Comparison of ENCODE assay signal across 15 mouse cellular contexts in the genomic region with DNA sequence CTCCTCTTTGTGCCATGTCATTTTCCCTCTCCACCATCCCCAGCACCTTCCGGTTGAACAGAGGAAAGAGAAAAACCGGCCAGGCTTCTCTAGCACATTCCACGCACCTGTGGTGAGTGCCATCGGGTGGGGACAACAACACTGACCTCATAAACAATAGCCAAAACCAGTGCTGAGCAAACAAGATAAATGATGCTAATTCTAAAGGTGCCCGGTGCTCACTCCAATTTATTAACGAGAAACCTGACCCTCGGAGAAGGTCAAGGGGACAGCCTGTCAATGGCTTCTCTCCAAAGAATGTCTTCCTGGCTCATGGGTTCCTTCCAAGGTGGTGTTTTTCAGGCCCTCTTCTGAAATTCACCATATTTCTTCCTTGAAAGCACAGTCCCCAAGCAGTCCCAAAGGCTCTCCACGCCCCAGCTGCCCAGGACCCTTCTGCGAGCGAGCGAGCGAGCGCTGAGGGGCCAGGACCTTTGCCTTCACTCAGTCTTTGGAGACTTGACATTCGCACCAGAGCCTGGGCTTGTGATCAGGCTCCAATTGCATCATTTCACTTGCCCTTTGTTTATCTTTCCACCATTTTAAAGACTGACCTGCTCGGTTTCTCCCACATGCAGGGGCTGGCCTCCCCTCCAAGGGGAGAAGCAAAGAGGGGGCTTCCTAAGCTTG. TPM values are rescaled to one million over a fixed set of nuclear protein-coding genes. Genes with fewer than 3 reads are reported as not detected.
DNase-seq lines count a peak whose midpoint lies in the region; ATAC-seq and TF ChIP-seq lines count a peak whose summit lies in the region.
"Had no signal": no experiment of that assay in that cellular context is flagged by ENCODE, and none has a peak within 500 bp of the region (broad histone marks: within the 10 kb centered on the region; RNA-seq: fewer than 3 reads in every experiment).

No protein-coding gene starts in this region.

- H3K27ac ChIP-seq in kidney, embryonic 14.5 days (ENCODE audit: low read depth, low read length), result peak overlapping the region; percentile 79
- peak overlapping the region; percentile 84 for H3K27ac ChIP-seq in intestine, embryonic 15.5 days
- no peak overlapping the region; the same call in 1 of the 2 replicates for H3K27ac ChIP-seq in liver, embryonic 14.5 days
- H3K27ac ChIP-seq: limb, embryonic 10.5 days had no signal

- H3K4me1 ChIP-seq in kidney, embryonic 14.5 days (ENCODE audit: control insufficient read depth, insufficient read depth, low read length), result peaks cover 24% of the 10 kb centered on the region
- peaks cover 40% of the 10 kb centered on the region for H3K4me1 ChIP-seq in intestine, embryonic 15.5 days (replicated peaks)
- H3K4me1 ChIP-seq in liver, embryonic 14.5 days (replicated peaks; ENCODE audit: control insufficient read depth in 2 of 2, insufficient read depth in 2 of 2, low read length in 1 of 2), result peaks cover 0 to 6% of the 10 kb centered on the region in 2 experiments; a peak in 2 of 4 replicates

- H3K9me3 ChIP-seq in kidney, embryonic 14.5 days (ENCODE audit: control insufficient read depth, low read length), result no peaks in the 10 kb centered on the region
- no peaks in the 10 kb centered on the region for H3K9me3 ChIP-seq in intestine, embryonic 15.5 days
- H3K9me3 ChIP-seq in liver, embryonic 14.5 days (ENCODE audit: control insufficient read depth, low read length), result no peaks in the 10 kb centered on the region
- H3K9me3 ChIP-seq: limb, embryonic 10.5 days had no signal

- no peaks in the 10 kb centered on the region for H3K36me3 ChIP-seq in kidney, embryonic 14.5 days (ENCODE audit: control insufficient read depth, insufficient read depth, low read length)
- no peaks in the 10 kb centered on the region for H3K36me3 ChIP-seq in intestine, embryonic 15.5 days
- no peaks in the 10 kb centered on the region for H3K36me3 ChIP-seq in liver, embryonic 14.5 days (replicated peaks; ENCODE audit: control insufficient read depth, insufficient read depth, low read depth)
- H3K36me3 ChIP-seq: limb, embryonic 10.5 days had no signal

- no peak for TF ChIP-seq EP300 in liver, embryonic 14.5 days (IDR thresholded peaks at IDR 0.05; ENCODE audit: low read depth)

- peak overlapping the region; percentile 8; the same call in 1 of the 2 replicates for H3K4me2 ChIP-seq in kidney, embryonic 14.5 days (replicated peaks; ENCODE audit: low read depth, low read length)
- H3K4me2 ChIP-seq in intestine, embryonic 15.5 days (replicated peaks), result peak overlapping the region; percentile 51
- H3K4me2 ChIP-seq in liver, embryonic 14.5 days (ENCODE audit: low read depth), result peak overlapping the region; percentile 14; the same call in 1 of the 2 replicates

- no peak overlapping the region for H3K4me3 ChIP-seq in kidney, embryonic 14.5 days (ENCODE audit: low read length)
- H3K4me3 ChIP-seq in intestine, embryonic 15.5 days (replicated peaks), result no peak overlapping the region
- H3K4me3 ChIP-seq in liver, embryonic 14.5 days (ENCODE audit: insufficient read depth in 1 of 2, low read depth in 2 of 2, low read length in 2 of 2), result no peak overlapping the region
- H3K4me3 ChIP-seq: limb, embryonic 10.5 days had no signal

- no peak for TF ChIP-seq CTCF in liver, embryonic 14.5 days (IDR thresholded peaks at IDR 0.05; ENCODE audit: low read depth)

- H3K27me3 ChIP-seq in kidney, embryonic 14.5 days (ENCODE audit: control insufficient read depth, insufficient read depth, low read length), result no peaks in the 10 kb centered on the region
- no peaks in the 10 kb centered on the region for H3K27me3 ChIP-seq in intestine, embryonic 15.5 days (replicated peaks)
- H3K27me3 ChIP-seq in liver, embryonic 14.5 days (ENCODE audit: control insufficient read depth, insufficient read depth, low read length), result no peaks in the 10 kb centered on the region

- no peak for DNase-seq in kidney, postnatal 25 days
- peak; percentile 49 for DNase-seq in R1 (ENCODE audit: low read depth, low spot score)
- DNase-seq in liver, embryonic 14.5 days (ENCODE audit: low read depth in 3 of 3, low spot score in 3 of 3), result no peak
- no peak for DNase-seq in gastrocnemius, postnatal 10 days
- no peak for DNase-seq in spleen, postnatal 10 days (ENCODE audit: low spot score in 2 of 2)
- DNase-seq in ovary, postnatal 14 days (ENCODE audit: low spot score), result no peak
- DNase-seq: adrenal gland, postnatal 14 days; cerebellum, postnatal 10 days; heart, postnatal 14 days; right cerebral cortex, adult 18-20 months; thymus, postnatal 14 days had no signal

- WGBS in kidney, embryonic 14.5 days, result 48% methylated on average over 15 of the region's 15 CpGs
- WGBS in intestine, embryonic 15.5 days, result 46% methylated on average over 15 of the region's 15 CpGs
- 59% methylated on average over 15 of the region's 15 CpGs for WGBS in liver, embryonic 14.5 days (ENCODE audit: insufficient replicate concordance)

- H3K9ac ChIP-seq in kidney, embryonic 14.5 days (ENCODE audit: low read depth, low read length), result peak overlapping the region; percentile 13; the same call in 1 of the 2 replicates
- peak overlapping the region; percentile 6; the same call in 1 of the 2 replicates for H3K9ac ChIP-seq in intestine, embryonic 15.5 days
- H3K9ac ChIP-seq in liver, embryonic 14.5 days (replicated peaks), result no peak overlapping the region

- ATAC-seq in kidney, embryonic 14.5 days (ENCODE audit: low FRiP score, low TSS enrichment), result peak; percentile 28; the same call in 1 of the 2 replicates
- peak; percentile 19 for ATAC-seq in intestine, embryonic 15.5 days
- peak; percentile 60; the same call in 1 of the 2 replicates for ATAC-seq in liver, embryonic 14.5 days (ENCODE audit: insufficient read depth)

RNA-seq across cellular contexts. Expression of a gene that starts 29.1 kb away (rescaled TPM):
- 5.0 and 9.5 TPM in 2 replicates for polyA plus RNA-seq in kidney, embryonic 14.5 days (2014; fragmentation: Nextera tagmentation; extraction: Ambion mirVana)
- polyA plus RNA-seq in intestine, embryonic 15.5 days (2015; fragmentation: Nextera tagmentation; extraction: Ambion mirVana), result 14.0 and 14.1 TPM in 2 replicates
- polyA plus RNA-seq in liver, embryonic 14.5 days (2012; rRNA removed), result 1.7 and 2.5 TPM in 2 replicates
- polyA plus RNA-seq in liver, embryonic 14.5 days (2014; fragmentation: Nextera tagmentation; extraction: Ambion mirVana), result 0.65 and 0.85 TPM in 2 replicates
- total RNA-seq in gastrocnemius, postnatal 10 days (2021), result under 1 TPM; 0.47 to 0.52 TPM
- total RNA-seq: megakaryocyte, adult 5-6 weeks had no signal
